Mouse (Mus musculus): ENCODE data around the gene Acaca. TPM values are rescaled to one million over a fixed set of nuclear protein-coding genes. Genes with fewer than 3 reads are reported as not detected.

The Acaca gene
- total RNA-seq, 2 experiments from 2014 or later = 25.1 to 25.4 TPM

- no peak for DNase-seq (ENCODE audit: low spot score in 2 of 2)
These were observed 313.3 kb downstream of the Acaca start for GRCm38 (mm10) chr11:84442554-84443331.

Other genes with a start within 250 kb of the Acaca start
- gene Ddx52, start 187.6 kb upstream of the Acaca start, total RNA-seq (2021) = 10 to 100 TPM; 13.3 to 15.3 TPM
- gene Synrg, start 165.2 kb upstream of the Acaca start, total RNA-seq (2021) = 10 to 100 TPM; 40.7 to 46.2 TPM
- 1 to 10 TPM; 6.4 to 7.7 TPM for gene Dusp14, start 60.4 kb upstream of the Acaca start, total RNA-seq (2021)
- gene Tada2a, start 72 bp upstream of the Acaca start, total RNA-seq (2021) = 10 to 100 TPM; 13.9 to 19.4 TPM
- not detected for gene Gm11437, start 37.8 kb downstream of the Acaca start, total RNA-seq (2021)

Measured in gastrocnemius, postnatal 4 days (tissue).